Mouse (Mus musculus) spleen, adult 2 months (tissue): ENCODE data around the gene Arhgef17.

Experiments
- CTCF ChIP-seq: fragments of 200-500 bp; IDR thresholded peaks from 2 replicates; pipeline ENCODE4 v1.5.1; 2011; ENCODE audit warnings: mild to moderate bottlenecking, inconsistent platforms; ENCODE audit not compliant: insufficient read depth, insufficient read length, insufficient replicate concordance; ENCODE audit errors: extremely low read depth
- POLR2A ChIP-seq: fragments of 200-500 bp; IDR thresholded peaks from 2 replicates; pipeline ENCODE4 v1.6.1; 2011; ENCODE audit warnings: low read depth, low read length, inconsistent platforms

GRCm38 (mm10) chr7:100916526-100916925 lies 15.4 kb downstream of the Arhgef17 start:
- TF ChIP-seq POLR2A = no peak
- no peak for TF ChIP-seq CTCF
